Mouse (Mus musculus): ENCODE data around the gene Kcnip4.

Kcnip4 gene

GRCm38 (mm10) chr5:48371890-48372766 is 1152.6 kb downstream of the Kcnip4 start:
- peak; percentile 93 to 95 for DNase-seq

- DNase-seq, result no peak
Measured at GRCm38 (mm10) chr5:48349309-48349708, 1175.4 kb downstream of the Kcnip4 start.

- no peak for DNase-seq
Measured at GRCm38 (mm10) chr5:48345983-48346648, 1178.6 kb downstream of the Kcnip4 start.

GRCm38 (mm10) chr5:48345095-48345982 is 1179.4 kb downstream of the Kcnip4 start:
- DNase-seq, result no peak

DNA sequence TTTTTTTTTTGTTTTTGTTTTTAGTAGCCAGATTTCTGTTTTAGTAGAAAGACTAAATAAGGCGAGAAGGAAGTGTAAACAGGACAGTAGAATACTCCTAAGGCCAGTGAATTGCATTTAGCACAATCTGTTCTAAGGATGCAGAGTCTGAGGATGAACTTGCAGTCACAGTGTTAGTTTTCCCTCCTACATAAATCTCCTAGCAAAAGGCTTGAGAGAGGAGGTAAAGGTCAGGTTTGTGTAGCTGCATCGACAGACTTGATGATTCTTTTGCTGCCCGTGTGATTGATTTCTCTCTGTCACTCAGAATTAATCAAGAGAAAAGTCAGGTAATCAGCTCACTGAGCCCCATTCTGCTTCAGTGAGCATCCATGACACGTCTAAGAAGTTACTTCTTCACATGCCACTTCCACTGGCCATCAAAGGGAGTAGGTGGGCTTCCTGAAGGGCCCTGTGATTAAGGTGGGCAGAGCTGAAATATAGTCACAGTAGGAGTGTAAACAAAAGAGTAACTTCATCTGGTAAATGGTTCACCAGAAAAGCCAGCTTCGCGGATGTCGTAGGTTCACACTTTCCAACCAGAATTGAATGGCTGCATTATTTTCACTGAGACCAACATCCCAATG is 1183.8 kb downstream of the Kcnip4 start:
- no peak for DNase-seq
